27 mouse cellular contexts compared by ENCODE assay signal in genomic region chr3:147127740-147128139, GRCm38 (mm10).
A peak's percentile ranks its signal among the peaks of the same experiment; 100 is the strongest.
DNase-seq lines count a peak whose midpoint lies in the region; ATAC-seq and TF ChIP-seq lines count a peak whose summit lies in the region.
"Had no signal": no experiment of that assay in that cellular context is flagged by ENCODE, and none has a peak within 500 bp of the region (broad histone marks: within the 10 kb centered on the region; RNA-seq: fewer than 3 reads in every experiment).

No protein-coding gene starts in this region.

- DNase-seq in forebrain, embryonic 10.5 days (ENCODE audit: extremely low spot score, low spot score): no peak
- DNase-seq in midbrain, embryonic 11.5 days (ENCODE audit: low spot score, missing footprints): peak; percentile 33
- DNase-seq in brain, embryonic 14.5 days (ENCODE audit: low read depth): peak; percentile 69
- peak; percentile 46 for DNase-seq in retina, postnatal 1 day
- no peak for DNase-seq in right cerebral cortex, postnatal 36 days (ENCODE audit: low spot score in 2 of 2)
- DNase-seq: adrenal gland, adult 8-10 months; adrenal gland, postnatal 14 days; adrenal gland, postnatal 36 days; B cell, adult 2 months; cerebellum, adult 11 months; cerebellum, adult 18-20 months; cerebellum, adult 8-10 months; cerebellum, adult 9-11 months; cerebellum, postnatal 14 days; cerebellum, postnatal 36 days; embryo, embryonic 11 days had no signal

- no peak for TF ChIP-seq CTCF in brain, embryonic 14.5 days (IDR thresholded peaks at IDR 0.05; ENCODE audit: borderline replicate concordance, extremely low read depth, insufficient read depth, insufficient read length)

- 34% methylated on average over 6 of the region's 6 CpGs for WGBS in forebrain, embryonic 13.5 days
- 70% methylated on average over 6 of the region's 6 CpGs for WGBS in forebrain, embryonic 10.5 days
- WGBS in midbrain, embryonic 11.5 days: 81% methylated on average over 6 of the region's 6 CpGs
- 76% methylated on average over 6 of the region's 6 CpGs for WGBS in midbrain, embryonic 15.5 days

- ATAC-seq in forebrain, embryonic 13.5 days: peak; percentile 53; the same call in 1 of the 2 replicates
- ATAC-seq in midbrain, embryonic 11.5 days (ENCODE audit: low FRiP score): no peak
- ATAC-seq in midbrain, embryonic 15.5 days (replicated peaks): no peak
- ATAC-seq: activated CD4-positive, CD25-positive, alpha-beta regulatory T cell, adult 4 months; CD4-positive, CD25-positive, alpha-beta regulatory T cell, adult 4 months; forebrain, embryonic 16.5 days; Patski had no signal

- H3K4me3 ChIP-seq in forebrain, embryonic 13.5 days: no peak overlapping the region
- H3K4me3 ChIP-seq in forebrain, embryonic 10.5 days: no peak overlapping the region
- H3K4me3 ChIP-seq in midbrain, embryonic 11.5 days (ENCODE audit: low read depth, low read length): no peak overlapping the region
- no peak overlapping the region for H3K4me3 ChIP-seq in midbrain, embryonic 15.5 days
- H3K4me3 ChIP-seq: embryonic facial prominence, embryonic 13.5 days; embryonic facial prominence, embryonic 15.5 days; erythroblast, embryonic 14.5 days had no signal

- H3K4me1 ChIP-seq in forebrain, embryonic 13.5 days: peaks cover 5% of the 10 kb centered on the region
- peaks cover 6% of the 10 kb centered on the region for H3K4me1 ChIP-seq in forebrain, embryonic 10.5 days
- H3K4me1 ChIP-seq in midbrain, embryonic 11.5 days (ENCODE audit: control insufficient read depth, insufficient read depth, low read length): no peaks in the 10 kb centered on the region; the same call in 1 of the 2 replicates
- peaks cover 3% of the 10 kb centered on the region; the same call in 1 of the 2 replicates for H3K4me1 ChIP-seq in midbrain, embryonic 15.5 days
- H3K4me1 ChIP-seq: embryonic facial prominence, embryonic 13.5 days; embryonic facial prominence, embryonic 15.5 days had no signal

- no peak overlapping the region for H3K4me2 ChIP-seq in forebrain, embryonic 13.5 days
- no peak overlapping the region for H3K4me2 ChIP-seq in midbrain, embryonic 11.5 days
- no peak overlapping the region for H3K4me2 ChIP-seq in midbrain, embryonic 15.5 days
- H3K4me2 ChIP-seq: embryonic facial prominence, embryonic 13.5 days; embryonic facial prominence, embryonic 15.5 days had no signal

- no peak overlapping the region for H3K27ac ChIP-seq in forebrain, embryonic 13.5 days
- no peak overlapping the region for H3K27ac ChIP-seq in forebrain, embryonic 10.5 days
- no peak overlapping the region for H3K27ac ChIP-seq in midbrain, embryonic 11.5 days (ENCODE audit: low read depth, low read length)
- no peak overlapping the region for H3K27ac ChIP-seq in midbrain, embryonic 15.5 days
- H3K27ac ChIP-seq: embryonic facial prominence, embryonic 13.5 days; embryonic facial prominence, embryonic 15.5 days had no signal

- no peaks in the 10 kb centered on the region for H3K36me3 ChIP-seq in forebrain, embryonic 13.5 days (ENCODE audit: poor library complexity, severe bottlenecking)
- H3K36me3 ChIP-seq in forebrain, embryonic 10.5 days (replicated peaks): no peaks in the 10 kb centered on the region
- H3K36me3 ChIP-seq in midbrain, embryonic 11.5 days (ENCODE audit: control insufficient read depth, insufficient read depth, low read length): no peaks in the 10 kb centered on the region
- no peaks in the 10 kb centered on the region for H3K36me3 ChIP-seq in midbrain, embryonic 15.5 days (replicated peaks)
- H3K36me3 ChIP-seq: embryonic facial prominence, embryonic 13.5 days; embryonic facial prominence, embryonic 15.5 days; G1E had no signal

- no peak for TF ChIP-seq POLR2A in brain, embryonic 14.5 days (IDR thresholded peaks at IDR 0.05; ENCODE audit: borderline replicate concordance, extremely low read depth, insufficient read depth, insufficient read length, poor library complexity, severe bottlenecking)

- H3K9ac ChIP-seq in forebrain, embryonic 13.5 days: no peak overlapping the region
- no peak overlapping the region for H3K9ac ChIP-seq in midbrain, embryonic 11.5 days (ENCODE audit: low read length)
- no peak overlapping the region for H3K9ac ChIP-seq in midbrain, embryonic 15.5 days
- H3K9ac ChIP-seq: embryonic facial prominence, embryonic 13.5 days; embryonic facial prominence, embryonic 15.5 days had no signal

- H3K9me3 ChIP-seq in forebrain, embryonic 13.5 days (replicated peaks): no peaks in the 10 kb centered on the region
- H3K9me3 ChIP-seq in forebrain, embryonic 10.5 days: no peaks in the 10 kb centered on the region
- H3K9me3 ChIP-seq in midbrain, embryonic 11.5 days (ENCODE audit: control insufficient read depth, low read length): no peaks in the 10 kb centered on the region
- H3K9me3 ChIP-seq in midbrain, embryonic 15.5 days: no peaks in the 10 kb centered on the region
- H3K9me3 ChIP-seq: embryonic facial prominence, embryonic 13.5 days; embryonic facial prominence, embryonic 15.5 days had no signal

- no peaks in the 10 kb centered on the region for H3K27me3 ChIP-seq in forebrain, embryonic 13.5 days
- H3K27me3 ChIP-seq in forebrain, embryonic 10.5 days (ENCODE audit: poor library complexity, severe bottlenecking): no peaks in the 10 kb centered on the region
- H3K27me3 ChIP-seq in midbrain, embryonic 11.5 days (ENCODE audit: control insufficient read depth, insufficient read depth, low read length): no peaks in the 10 kb centered on the region
- no peaks in the 10 kb centered on the region for H3K27me3 ChIP-seq in midbrain, embryonic 15.5 days (replicated peaks)
- H3K27me3 ChIP-seq: CH12.LX; embryonic facial prominence, embryonic 13.5 days; embryonic facial prominence, embryonic 15.5 days; Patski had no signal

Comparison
In these comparisons a context has a peak if more than half of its experiments do, and no peak if none do; other contexts are left out.
1. DNase-seq: peak in midbrain, embryonic 11.5 days (single experiment), brain, embryonic 14.5 days (single experiment) and retina, postnatal 1 day (single experiment); none in forebrain, embryonic 10.5 days (single experiment) and right cerebral cortex, postnatal 36 days (0 of 2).